Mouse (Mus musculus) neural tube, embryonic 12.5 days (tissue): ENCODE measurements around the gene Afap1. TPM values are rescaled to one million over a fixed set of nuclear protein-coding genes. Genes with fewer than 3 reads are reported as not detected.

Source experiments
- ATAC-seq: fragments of 200-750 bp; cut with Nextera tagmentation; 2 replicates; pipeline ENCODE4 v1.8.0; 2017; ENCODE audit warnings: low read depth, mild to moderate bottlenecking, moderate TSS enrichment, moderate library complexity; ENCODE audit not compliant: low FRiP score
- H3K27ac ChIP-seq: fragments of 300-500 bp; sonication (generic); 2 replicates; pipeline ENCODE4 v1.5.1; 2016
- H3K27me3 ChIP-seq: fragments of 300-500 bp; sonication (generic); replicated peaks from 2 replicates; pipeline ENCODE4 v1.6.1; 2016; ENCODE audit warnings: mild to moderate bottlenecking
- H3K36me3 ChIP-seq: fragments of 300-500 bp; sonication (generic); 2 replicates; pipeline ENCODE4 v1.6.1; 2016; ENCODE audit warnings: mild to moderate bottlenecking
- H3K4me1 ChIP-seq: fragments of 300-500 bp; sonication (generic); 2 replicates; pipeline ENCODE4 v1.6.1; 2016
- H3K4me2 ChIP-seq: fragments of 300-500 bp; sonication (generic); replicated peaks from 2 replicates; pipeline ENCODE4 v1.6.1; 2016; ENCODE audit warnings: mild to moderate bottlenecking
- H3K4me3 ChIP-seq: fragments of 300-500 bp; sonication (generic); 2 replicates; pipeline ENCODE4 v1.5.1; 2016
- H3K9ac ChIP-seq: fragments of 300-500 bp; sonication (generic); 2 replicates; pipeline ENCODE4 v1.6.1; 2016; ENCODE audit warnings: mild to moderate bottlenecking
- H3K9me3 ChIP-seq: fragments of 300-500 bp; sonication (generic); 2 replicates; pipeline ENCODE4 v1.6.1; 2016; ENCODE audit warnings: mild to moderate bottlenecking
- WGBS: fragments of 180-500 bp; shearing (Covaris S2); methylation state at CpG from one replicate; pipeline ENCODE4 v1.1.7; 2016; 5-methylcytosine and 5-hydroxymethylcytosine counted together
- polyA plus RNA-seq: library from polyadenylated mRNA; unstranded; fragments of >200 nt; fragmentation: Nextera tagmentation; extraction: Ambion mirVana; gene quantifications from 2 replicates; pipeline ENCODE4 v1.2.1, GENCODE M21; 2016

The Afap1 gene
- polyA plus RNA-seq, 1 experiment from 2014 or later = 91.9 TPM

- no peak overlapping the region for H3K27ac ChIP-seq
- no peak overlapping the region for H3K4me3 ChIP-seq
- no peaks in the 10 kb centered on the region for H3K27me3 ChIP-seq
- no peak for ATAC-seq
- H3K4me2 ChIP-seq = peak overlapping the region; percentile 30
- H3K4me1 ChIP-seq = peaks cover 80% of the 10 kb centered on the region
- no peaks in the 10 kb centered on the region for H3K36me3 ChIP-seq
- H3K9ac ChIP-seq = no peak overlapping the region
- H3K9me3 ChIP-seq = no peaks in the 10 kb centered on the region
- 21% methylated on average over 10 of the region's 10 CpGs for WGBS
Observed at GRCm38 (mm10) chr5:35900401-35901225, 7.5 kb downstream of the Afap1 start.

- Histone ChIP-seq H3K27ac (0 out of 2 replicates have a peak overlapping the region, but pooled peaks have one; percentile 4), H3K27me3 (no peaks in the 10 kb centered on the region), H3K4me3 (no peak overlapping the region), H3K9me3 (no peaks in the 10 kb centered on the region), H3K4me2 (peak overlapping the region; percentile 30), H3K36me3 (no peaks in the 10 kb centered on the region), H3K4me1 (peaks cover 79% of the 10 kb centered on the region), H3K9ac (no peak overlapping the region)
- no peak for ATAC-seq
- WGBS = 44% methylated on average over 12 of the region's 12 CpGs
Observed at GRCm38 (mm10) chr5:35901226-35901809, 8.2 kb downstream of the Afap1 start.

DNA sequence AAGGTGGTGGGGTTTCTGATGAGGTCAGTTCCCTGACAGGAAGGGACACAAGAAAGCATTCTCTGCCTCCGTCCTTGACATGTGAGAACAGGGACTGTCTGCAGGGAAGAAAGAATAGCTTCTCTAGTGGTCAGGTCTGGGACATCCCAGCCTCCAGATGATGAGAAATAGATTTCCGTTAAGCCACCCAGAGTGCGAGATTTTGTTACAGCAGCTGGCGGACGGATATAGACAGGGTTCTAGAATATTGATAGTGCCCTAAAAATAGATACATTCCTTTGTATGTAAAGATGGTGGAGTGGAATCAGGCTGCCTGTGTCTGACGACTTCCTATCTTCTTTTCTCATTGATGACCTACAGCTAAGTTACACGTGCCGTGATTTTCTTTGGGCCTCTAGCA, 10.3 kb downstream of the Afap1 start:
- Histone ChIP-seq H3K4me3 (no peak overlapping the region), H3K27ac (no peak overlapping the region), H3K27me3 (no peaks in the 10 kb centered on the region), H3K9me3 (no peaks in the 10 kb centered on the region), H3K36me3 (no peaks in the 10 kb centered on the region), H3K4me1 (peaks cover 81% of the 10 kb centered on the region), H3K4me2 (no peak overlapping the region), H3K9ac (no peak overlapping the region)
- WGBS = 78% methylated on average over 8 of the region's 8 CpGs
- no peak for ATAC-seq

GRCm38 (mm10) chr5:35905283-35905682, 12.2 kb downstream of the Afap1 start:
- peaks cover 87% of the 10 kb centered on the region for H3K4me1 ChIP-seq
- ATAC-seq = no peak
- no peaks in the 10 kb centered on the region for H3K36me3 ChIP-seq
- no peak overlapping the region for H3K4me2 ChIP-seq
- no peak overlapping the region for H3K9ac ChIP-seq
- 52% methylated on average over 8 of the region's 8 CpGs for WGBS
- H3K27ac ChIP-seq = no peak overlapping the region
- H3K4me3 ChIP-seq = no peak overlapping the region
- no peaks in the 10 kb centered on the region for H3K9me3 ChIP-seq
- no peaks in the 10 kb centered on the region for H3K27me3 ChIP-seq

- H3K4me3 ChIP-seq = no peak overlapping the region
- H3K36me3 ChIP-seq = peaks cover 6% of the 10 kb centered on the region; the same call in 1 of the 2 replicates
- H3K27ac ChIP-seq = no peak overlapping the region
- 78% methylated on average over 4 of the region's 4 CpGs for WGBS
- H3K9me3 ChIP-seq = no peaks in the 10 kb centered on the region
- no peak overlapping the region for H3K9ac ChIP-seq
- peaks cover 75% of the 10 kb centered on the region for H3K4me1 ChIP-seq
- no peaks in the 10 kb centered on the region for H3K27me3 ChIP-seq
- H3K4me2 ChIP-seq = no peak overlapping the region
- ATAC-seq = no peak
Observed at GRCm38 (mm10) chr5:35907090-35907489, 14.0 kb downstream of the Afap1 start.

- 21% methylated on average over 15 of the region's 15 CpGs for WGBS
- no peak overlapping the region for H3K4me3 ChIP-seq
- H3K27ac ChIP-seq = peak overlapping the region; percentile 81
- ATAC-seq = peak; percentile 89
- peak overlapping the region; percentile 35; the same call in 1 of the 2 replicates for H3K9ac ChIP-seq
- no peaks in the 10 kb centered on the region for H3K9me3 ChIP-seq
- peaks cover 73% of the 10 kb centered on the region for H3K4me1 ChIP-seq
- no peaks in the 10 kb centered on the region for H3K27me3 ChIP-seq
- H3K4me2 ChIP-seq = peak overlapping the region; percentile 41
- H3K36me3 ChIP-seq = peaks cover 10% of the 10 kb centered on the region; the same call in 1 of the 2 replicates
Observed at GRCm38 (mm10) chr5:35907633-35908426, 14.7 kb downstream of the Afap1 start.

DNA sequence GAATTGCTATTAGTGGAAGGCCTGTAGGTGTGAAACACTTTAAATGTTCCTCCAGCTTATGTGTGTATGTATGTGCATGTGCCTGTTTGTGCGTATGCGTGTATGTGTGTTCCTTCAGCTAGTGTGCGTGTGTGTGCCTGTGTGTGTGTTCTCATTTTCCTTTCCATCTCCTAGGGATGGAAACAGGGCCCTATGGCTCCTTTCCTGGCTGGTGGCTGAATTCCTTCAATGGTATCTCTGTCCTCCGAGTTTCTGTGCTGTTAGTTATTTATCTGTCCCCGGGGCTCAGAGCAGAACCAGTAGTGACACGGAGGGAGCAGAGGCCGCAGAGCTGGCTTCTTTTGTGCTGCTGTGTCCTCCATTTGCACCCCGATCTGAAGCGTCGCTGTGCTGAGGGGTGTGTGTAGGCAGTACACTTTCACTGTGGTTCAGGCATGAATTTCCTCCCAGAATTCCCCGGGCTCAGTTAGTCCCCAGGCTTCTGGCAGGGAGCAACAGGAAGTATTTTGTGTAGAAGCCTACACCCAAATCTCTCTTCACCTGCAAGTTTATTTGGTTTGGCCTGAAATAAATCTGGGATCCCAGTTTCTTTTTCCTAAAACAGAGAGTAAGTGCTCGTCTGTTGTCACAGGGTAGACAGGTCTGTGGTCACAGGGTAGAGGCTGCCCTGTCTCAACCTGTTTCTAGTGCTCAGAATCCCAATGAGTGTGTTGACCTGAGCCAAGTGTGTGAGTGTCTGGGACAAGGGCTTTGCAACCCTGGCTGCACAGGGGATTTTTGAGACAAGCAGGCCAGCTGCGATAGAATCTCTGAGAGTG, 15.7 kb downstream of the Afap1 start:
- Histone ChIP-seq H3K27ac (peak overlapping the region; percentile 81), H3K9ac (peak overlapping the region; percentile 35), H3K36me3 (peaks cover 12% of the 10 kb centered on the region; the same call in 1 of the 2 replicates), H3K9me3 (no peaks in the 10 kb centered on the region), H3K4me2 (peak overlapping the region; percentile 41), H3K4me3 (no peak overlapping the region), H3K27me3 (no peaks in the 10 kb centered on the region), H3K4me1 (peaks cover 63% of the 10 kb centered on the region)
- ATAC-seq = peak; percentile 26
- 48% methylated on average over 13 of the region's 13 CpGs for WGBS

- ATAC-seq = no peak
- 0 out of 2 replicates have a peak overlapping the region, but pooled peaks have one; percentile 50 for H3K27ac ChIP-seq
- H3K27me3 ChIP-seq = no peaks in the 10 kb centered on the region
- H3K4me3 ChIP-seq = no peak overlapping the region
- no peak overlapping the region for H3K4me2 ChIP-seq
- no peaks in the 10 kb centered on the region for H3K9me3 ChIP-seq
- WGBS = 60% methylated on average over 12 of the region's 12 CpGs
- peaks cover 12% of the 10 kb centered on the region; the same call in 1 of the 2 replicates for H3K36me3 ChIP-seq
- H3K4me1 ChIP-seq = peaks cover 46% of the 10 kb centered on the region
- no peak overlapping the region for H3K9ac ChIP-seq
Observed at GRCm38 (mm10) chr5:35915629-35916300, 22.6 kb downstream of the Afap1 start.

- Histone ChIP-seq H3K36me3 (peaks cover 5% of the 10 kb centered on the region; the same call in 1 of the 2 replicates), H3K27ac (no peak overlapping the region), H3K4me3 (no peak overlapping the region), H3K4me1 (peaks cover 55% of the 10 kb centered on the region), H3K9ac (no peak overlapping the region), H3K9me3 (no peaks in the 10 kb centered on the region), H3K27me3 (no peaks in the 10 kb centered on the region), H3K4me2 (no peak overlapping the region)
- ATAC-seq = no peak
- WGBS = 50% methylated on average over 5 of the region's 5 CpGs
Observed at GRCm38 (mm10) chr5:35916666-35917065, 23.5 kb downstream of the Afap1 start.

- no peak overlapping the region for H3K4me3 ChIP-seq
- 0 out of 2 replicates have a peak overlapping the region, but pooled peaks have one; percentile 2 for H3K4me2 ChIP-seq
- H3K9me3 ChIP-seq = no peaks in the 10 kb centered on the region
- 34% methylated on average over 8 of the region's 8 CpGs for WGBS
- peaks cover 72% of the 10 kb centered on the region for H3K4me1 ChIP-seq
- peak; percentile 43; the same call in 1 of the 2 replicates for ATAC-seq
- peak overlapping the region; percentile 68 for H3K27ac ChIP-seq
- H3K9ac ChIP-seq = no peak overlapping the region
- no peaks in the 10 kb centered on the region for H3K27me3 ChIP-seq
- H3K36me3 ChIP-seq = no peaks in the 10 kb centered on the region
Observed at GRCm38 (mm10) chr5:35918387-35918786, 25.3 kb downstream of the Afap1 start.

- H3K4me1 ChIP-seq = peaks cover 83% of the 10 kb centered on the region
- H3K9me3 ChIP-seq = no peaks in the 10 kb centered on the region
- H3K9ac ChIP-seq = no peak overlapping the region
- WGBS = 37% methylated on average over 4 of the region's 4 CpGs
- H3K27me3 ChIP-seq = no peaks in the 10 kb centered on the region
- H3K4me2 ChIP-seq = no peak overlapping the region
- no peak overlapping the region for H3K27ac ChIP-seq
- no peak overlapping the region for H3K4me3 ChIP-seq
- no peak for ATAC-seq
- no peaks in the 10 kb centered on the region for H3K36me3 ChIP-seq
Observed at GRCm38 (mm10) chr5:35920076-35920475, 27.0 kb downstream of the Afap1 start.
